Mouse (Mus musculus) midbrain, embryonic 13.5 days (tissue): ENCODE results near the gene Stard13. TPM values are rescaled to one million over a fixed set of nuclear protein-coding genes. Genes with fewer than 3 reads are reported as not detected.

ENCODE experiments used
- ATAC-seq: fragments of 200-750 bp; cut with Nextera tagmentation; 2 replicates; pipeline ENCODE4 v1.8.0; 2017; ENCODE audit warnings: mild to moderate bottlenecking, moderate TSS enrichment, moderate library complexity
- H3K27ac ChIP-seq: fragments of 300-500 bp; sonication (generic); 2 replicates; pipeline ENCODE4 v1.5.1; 2015; ENCODE audit warnings: inconsistent platforms, mild to moderate bottlenecking, moderate library complexity
- H3K27me3 ChIP-seq: fragments of 300-500 bp; sonication (generic); 2 replicates; pipeline ENCODE4 v1.6.1; 2015; ENCODE audit warnings: mild to moderate bottlenecking, inconsistent platforms
- H3K36me3 ChIP-seq: fragments of 300-500 bp; sonication (generic); 2 replicates; pipeline ENCODE4 v1.6.1; 2015; ENCODE audit warnings: mild to moderate bottlenecking, inconsistent platforms
- H3K4me1 ChIP-seq: fragments of 300-500 bp; sonication (generic); replicated peaks from 2 replicates; pipeline ENCODE4 v1.6.1; 2015; ENCODE audit warnings: inconsistent platforms
- H3K4me2 ChIP-seq: fragments of 300-500 bp; sonication (generic); replicated peaks from 2 replicates; pipeline ENCODE4 v1.6.1; 2015; ENCODE audit warnings: moderate library complexity, mild to moderate bottlenecking, inconsistent platforms
- H3K4me3 ChIP-seq: fragments of 300-500 bp; sonication (generic); replicated peaks from 2 replicates; pipeline ENCODE4 v1.5.1; 2015; ENCODE audit warnings: mild to moderate bottlenecking, inconsistent platforms
- H3K9ac ChIP-seq: fragments of 300-500 bp; sonication (generic); replicated peaks from 2 replicates; pipeline ENCODE4 v1.6.1; 2015; ENCODE audit warnings: mild to moderate bottlenecking, inconsistent platforms
- H3K9me3 ChIP-seq: fragments of 300-500 bp; sonication (generic); 2 replicates; pipeline ENCODE4 v1.6.1; 2016; ENCODE audit warnings: mild to moderate bottlenecking, inconsistent platforms
- WGBS: fragments of 180-500 bp; shearing (Covaris S2); methylation state at CpG from one replicate; pipeline ENCODE4 v1.1.7; 2015; 5-methylcytosine and 5-hydroxymethylcytosine counted together
- polyA plus RNA-seq: library from polyadenylated mRNA; unstranded; fragments of >200 nt; fragmentation: Nextera tagmentation; extraction: Ambion mirVana; gene quantifications from 2 replicates; pipeline ENCODE4 v1.2.1, GENCODE M21; 2015

The Stard13 gene
- polyA plus RNA-seq, 1 experiment from 2014 or later: 3.9 TPM

GRCm38 (mm10) chr5:151148079-151148478 lies 85.6 kb downstream of the Stard13 start:
- Histone ChIP-seq H3K36me3 (no peaks in the 10 kb centered on the region), H3K4me3 (no peak overlapping the region), H3K27ac (no peak overlapping the region), H3K9me3 (no peaks in the 10 kb centered on the region), H3K4me1 (peaks cover 11% of the 10 kb centered on the region), H3K4me2 (no peak overlapping the region), H3K9ac (no peak overlapping the region), H3K27me3 (no peaks in the 10 kb centered on the region)
- WGBS: 89% methylated on average over 4 of the region's 4 CpGs
- ATAC-seq: no peak

GRCm38 (mm10) chr5:151145807-151146206 lies 87.8 kb downstream of the Stard13 start:
- Histone ChIP-seq H3K4me3 (no peak overlapping the region), H3K4me1 (peaks cover 22% of the 10 kb centered on the region), H3K9me3 (no peaks in the 10 kb centered on the region), H3K36me3 (no peaks in the 10 kb centered on the region), H3K4me2 (no peak overlapping the region), H3K27ac (no peak overlapping the region), H3K27me3 (no peaks in the 10 kb centered on the region), H3K9ac (no peak overlapping the region)
- 84% methylated on average over 5 of the region's 5 CpGs for WGBS
- no peak for ATAC-seq

GRCm38 (mm10) chr5:151143955-151144354 lies 89.7 kb downstream of the Stard13 start:
- Histone ChIP-seq H3K36me3 (no peaks in the 10 kb centered on the region), H3K4me1 (peaks cover 18% of the 10 kb centered on the region), H3K4me2 (no peak overlapping the region), H3K9ac (no peak overlapping the region), H3K27ac (0 out of 2 replicates have a peak overlapping the region, but pooled peaks have one; percentile 68), H3K4me3 (no peak overlapping the region), H3K9me3 (no peaks in the 10 kb centered on the region), H3K27me3 (no peaks in the 10 kb centered on the region)
- 89% methylated on average over 5 of the region's 5 CpGs for WGBS
- no peak for ATAC-seq

GRCm38 (mm10) chr5:151142671-151143601 lies 90.7 kb downstream of the Stard13 start:
- ATAC-seq: peak; percentile 75
- whole genome bisulfite sequencing: 19% methylated on average over 11 of the region's 11 CpGs
- Histone ChIP-seq H3K36me3 (no peaks in the 10 kb centered on the region), H3K27me3 (no peaks in the 10 kb centered on the region), H3K4me2 (no peak overlapping the region), H3K4me1 (peaks cover 18% of the 10 kb centered on the region), H3K9ac (no peak overlapping the region), H3K4me3 (no peak overlapping the region), H3K9me3 (no peaks in the 10 kb centered on the region), H3K27ac (peak overlapping the region; percentile 68)

GRCm38 (mm10) chr5:151142241-151142640 lies 91.4 kb downstream of the Stard13 start:
- Histone ChIP-seq H3K36me3 (no peaks in the 10 kb centered on the region), H3K9me3 (no peaks in the 10 kb centered on the region), H3K4me1 (peaks cover 18% of the 10 kb centered on the region), H3K9ac (no peak overlapping the region), H3K4me2 (no peak overlapping the region), H3K27me3 (no peaks in the 10 kb centered on the region), H3K4me3 (no peak overlapping the region), H3K27ac (0 out of 2 replicates have a peak overlapping the region, but pooled peaks have one; percentile 9)
- 48% methylated on average over 5 of the region's 5 CpGs for WGBS
- 0 out of 2 replicates have a peak, but pooled peaks have one; percentile 56 for ATAC-seq

DNA sequence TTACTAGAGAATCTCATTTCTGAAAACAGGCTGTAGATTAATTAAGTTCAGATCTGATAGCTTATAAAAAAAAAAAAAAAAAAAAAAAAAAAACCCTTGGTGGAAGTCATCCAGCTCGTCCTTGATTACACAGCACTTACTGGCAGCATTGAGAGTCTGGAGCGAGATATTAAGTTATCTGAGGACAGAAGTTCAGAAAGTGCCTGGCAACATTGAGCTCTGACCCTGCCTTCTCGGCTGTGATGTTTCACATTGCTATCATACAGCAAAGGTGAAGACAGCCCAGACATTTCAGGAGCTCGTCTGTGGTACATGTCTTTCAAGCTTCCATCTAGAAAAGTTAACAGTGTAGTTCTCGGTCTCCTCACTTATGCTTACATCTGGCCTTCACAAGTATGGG lies 95.7 kb downstream of the Stard13 start:
- H3K4me2 ChIP-seq: no peak overlapping the region
- H3K9ac ChIP-seq: no peak overlapping the region
- H3K9me3 ChIP-seq: no peaks in the 10 kb centered on the region
- WGBS: 92% methylated on average over 5 of the region's 5 CpGs
- no peak for ATAC-seq
- no peaks in the 10 kb centered on the region for H3K27me3 ChIP-seq
- H3K4me1 ChIP-seq: peaks cover 10% of the 10 kb centered on the region
- H3K36me3 ChIP-seq: no peaks in the 10 kb centered on the region
- H3K4me3 ChIP-seq: no peak overlapping the region
- no peak overlapping the region for H3K27ac ChIP-seq

DNA sequence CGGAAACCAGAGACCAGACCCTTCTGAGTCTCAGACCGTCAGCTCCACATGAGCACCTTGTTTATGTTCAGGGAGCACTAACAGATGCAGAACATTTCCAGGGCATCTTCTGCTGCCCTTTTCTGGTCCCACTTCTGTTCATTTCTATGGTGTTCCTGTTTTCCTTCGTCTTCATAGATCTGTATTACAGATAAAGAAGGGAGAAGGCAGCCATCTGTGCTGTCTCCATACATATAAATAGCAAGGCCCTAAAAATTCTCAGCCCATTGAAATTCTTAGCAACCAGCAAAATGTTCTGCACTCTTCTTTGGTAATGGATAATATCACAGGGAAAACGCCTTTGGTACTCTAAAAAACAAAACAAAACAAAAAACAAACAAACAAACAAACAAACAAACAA lies 96.3 kb downstream of the Stard13 start:
- H3K4me1 ChIP-seq: peaks cover 5% of the 10 kb centered on the region; the same call in 1 of the 2 replicates
- no peaks in the 10 kb centered on the region for H3K9me3 ChIP-seq
- WGBS: 90% methylated on average over 4 of the region's 4 CpGs
- no peak for ATAC-seq
- no peak overlapping the region for H3K4me3 ChIP-seq
- no peaks in the 10 kb centered on the region for H3K36me3 ChIP-seq
- H3K9ac ChIP-seq: no peak overlapping the region
- no peak overlapping the region for H3K4me2 ChIP-seq
- H3K27ac ChIP-seq: no peak overlapping the region
- H3K27me3 ChIP-seq: no peaks in the 10 kb centered on the region

- H3K27ac ChIP-seq: no peak overlapping the region
- H3K9me3 ChIP-seq: no peaks in the 10 kb centered on the region
- ATAC-seq: no peak
- no peaks in the 10 kb centered on the region for H3K27me3 ChIP-seq
- WGBS: 74% methylated on average over 6 of the region's 6 CpGs
- H3K4me1 ChIP-seq: no peaks in the 10 kb centered on the region
- H3K4me2 ChIP-seq: no peak overlapping the region
- no peak overlapping the region for H3K9ac ChIP-seq
- no peaks in the 10 kb centered on the region for H3K36me3 ChIP-seq
- H3K4me3 ChIP-seq: no peak overlapping the region
Observed at GRCm38 (mm10) chr5:151135965-151136364, 97.7 kb downstream of the Stard13 start.

DNA sequence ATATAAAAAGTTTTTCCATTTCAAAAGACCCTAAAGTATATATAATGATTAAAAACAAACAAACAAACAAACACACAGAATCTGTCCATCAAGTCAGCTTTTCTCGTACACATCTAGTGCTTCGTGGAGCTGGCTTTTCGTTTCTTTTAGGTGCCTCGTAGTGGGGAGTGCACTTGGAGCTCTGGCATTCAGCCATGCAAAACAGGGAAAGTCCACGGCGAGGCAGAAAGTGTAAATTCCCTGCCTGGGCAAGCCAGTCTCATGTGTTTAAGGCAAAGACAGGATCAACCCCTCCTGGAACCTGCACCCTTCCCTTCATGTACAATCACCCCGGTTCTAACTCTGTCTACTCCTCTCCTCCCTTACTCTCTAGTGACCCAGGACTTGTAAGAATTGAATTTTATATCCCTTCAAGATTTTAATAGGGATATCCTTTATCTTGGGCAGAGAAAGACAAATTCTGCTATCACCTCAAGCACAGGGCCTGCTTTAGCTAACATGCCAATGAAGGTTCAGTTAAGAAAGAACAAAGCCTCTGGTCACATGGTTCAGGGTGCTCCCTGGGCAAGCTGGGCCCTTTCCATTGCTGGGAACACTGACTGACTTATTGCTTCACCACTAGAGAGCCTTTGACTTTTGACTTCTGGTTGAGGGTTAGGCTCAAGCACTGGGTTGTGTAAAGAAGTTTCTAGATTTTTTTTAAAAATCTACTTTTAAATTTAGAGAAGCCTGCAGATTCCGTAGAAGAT lies 98.4 kb downstream of the Stard13 start:
- no peak for ATAC-seq
- H3K4me1 ChIP-seq: no peaks in the 10 kb centered on the region

GRCm38 (mm10) chr5:151134202-151134601 lies 99.4 kb downstream of the Stard13 start:
- H3K9me3 ChIP-seq: no peaks in the 10 kb centered on the region
- H3K36me3 ChIP-seq: no peaks in the 10 kb centered on the region
- WGBS: 94% methylated on average over 4 of the region's 4 CpGs
- no peak overlapping the region for H3K27ac ChIP-seq
- no peaks in the 10 kb centered on the region for H3K27me3 ChIP-seq
- no peak overlapping the region for H3K4me2 ChIP-seq
- H3K9ac ChIP-seq: no peak overlapping the region
- no peaks in the 10 kb centered on the region for H3K4me1 ChIP-seq
- no peak for ATAC-seq
- no peak overlapping the region for H3K4me3 ChIP-seq

More for the DNA sequence above, 98.4 kb downstream of the Stard13 start:
- Histone ChIP-seq H3K27me3 (no peaks in the 10 kb centered on the region), H3K36me3 (no peaks in the 10 kb centered on the region), H3K9ac (no peak overlapping the region), H3K4me3 (no peak overlapping the region), H3K9me3 (no peaks in the 10 kb centered on the region), H3K4me2 (no peak overlapping the region), H3K27ac (no peak overlapping the region)
- WGBS: 86% methylated on average over 8 of the region's 8 CpGs

DNA sequence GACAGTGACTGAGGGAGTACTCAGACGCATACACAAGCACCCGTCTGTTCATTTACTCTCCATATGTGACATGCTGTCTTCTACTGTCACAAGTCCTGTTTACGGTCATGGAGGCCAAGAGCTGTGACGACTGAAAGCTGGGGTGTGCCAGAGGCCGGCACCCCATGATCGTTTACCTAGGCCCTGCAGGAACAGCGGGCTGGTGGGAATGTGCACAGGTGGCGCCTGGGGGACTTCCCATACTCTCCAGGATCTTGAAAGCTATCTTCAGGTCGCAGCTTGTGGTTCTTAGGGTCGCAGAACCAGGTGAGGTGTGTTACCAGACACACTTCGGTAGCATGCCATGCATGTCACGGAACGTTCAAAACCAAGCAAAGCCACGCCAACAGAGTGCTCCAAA lies 99.9 kb downstream of the Stard13 start:
- Histone ChIP-seq H3K36me3 (no peaks in the 10 kb centered on the region), H3K9ac (no peak overlapping the region), H3K9me3 (no peaks in the 10 kb centered on the region), H3K27me3 (no peaks in the 10 kb centered on the region), H3K4me2 (no peak overlapping the region), H3K27ac (no peak overlapping the region), H3K4me1 (no peaks in the 10 kb centered on the region), H3K4me3 (no peak overlapping the region)
- 94% methylated on average over 14 of the region's 14 CpGs for WGBS
- no peak for ATAC-seq

DNA sequence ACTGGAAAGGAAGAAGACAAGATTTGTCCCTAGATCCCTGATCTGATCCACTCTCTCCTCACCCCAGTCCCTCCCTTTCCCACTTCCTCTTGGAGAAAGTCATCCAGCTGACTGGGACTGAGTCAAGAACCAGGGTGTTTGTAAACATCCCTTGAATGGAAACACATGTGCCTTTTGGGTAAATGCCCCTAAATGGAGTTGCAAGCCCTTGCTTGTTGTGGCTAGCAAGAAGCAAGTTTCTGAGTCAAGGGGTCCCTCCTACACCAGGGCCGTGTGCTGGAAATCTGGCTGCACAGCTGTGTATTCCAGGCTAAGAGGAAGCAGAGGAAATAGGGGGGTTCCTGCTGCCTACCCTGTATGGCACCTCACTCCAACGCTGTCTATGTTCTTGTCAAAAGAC lies 103.9 kb downstream of the Stard13 start:
- H3K27ac ChIP-seq: no peak overlapping the region
- H3K4me3 ChIP-seq: no peak overlapping the region
- no peaks in the 10 kb centered on the region for H3K4me1 ChIP-seq
- H3K9ac ChIP-seq: no peak overlapping the region
- no peak for ATAC-seq
- no peaks in the 10 kb centered on the region for H3K36me3 ChIP-seq
- no peaks in the 10 kb centered on the region for H3K9me3 ChIP-seq
- no peak overlapping the region for H3K4me2 ChIP-seq
- WGBS: 82% methylated on average over 2 of the region's 2 CpGs
- H3K27me3 ChIP-seq: no peaks in the 10 kb centered on the region
